Comparison of ENCODE assay signal across 8 mouse cellular contexts in the genomic region with DNA sequence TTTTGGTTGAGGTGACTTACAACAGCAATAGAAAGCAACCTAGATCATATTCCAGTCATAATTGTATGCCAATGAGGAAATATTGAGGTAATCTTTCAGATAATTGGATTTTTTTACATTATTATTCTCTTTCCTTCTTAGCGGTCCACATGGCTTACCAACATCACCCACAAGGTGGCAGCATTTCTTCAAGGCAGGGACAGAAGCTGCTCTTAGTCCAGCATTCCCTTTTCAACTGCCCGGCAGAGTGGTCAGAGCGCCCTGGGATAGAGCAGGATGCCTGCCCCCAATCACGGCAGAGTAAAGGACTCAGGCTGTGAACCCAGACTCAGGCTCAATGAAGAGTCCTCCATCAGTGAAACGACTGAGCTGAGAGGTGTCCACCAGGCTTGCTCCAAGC. TPM values are rescaled to one million over a fixed set of nuclear protein-coding genes. Genes with fewer than 3 reads are reported as not detected.
A peak's percentile ranks its signal among the peaks of the same experiment; 100 is the strongest.
DNase-seq lines count a peak whose midpoint lies in the region; ATAC-seq and TF ChIP-seq lines count a peak whose summit lies in the region.
"Had no signal": no experiment of that assay in that cellular context is flagged by ENCODE, and none has a peak within 500 bp of the region (broad histone marks: within the 10 kb centered on the region; RNA-seq: fewer than 3 reads in every experiment).

No protein-coding gene starts in this region.

- peak; percentile 43; the same call in 1 of the 2 replicates for ATAC-seq in kidney, embryonic 16.5 days (ENCODE audit: low FRiP score, low TSS enrichment)

- H3K27me3 ChIP-seq in kidney, embryonic 16.5 days (ENCODE audit: insufficient read depth, low read length), result peaks cover 20% of the 10 kb centered on the region

- 3% methylated on average over 5 of the region's 5 CpGs for whole genome bisulfite sequencing in kidney, embryonic 16.5 days

- H3K9me3 ChIP-seq in kidney, embryonic 16.5 days (ENCODE audit: low read length), result no peaks in the 10 kb centered on the region
- H3K9me3 ChIP-seq: heart, embryonic 15.5 days had no signal

- H3K4me1 ChIP-seq in embryonic fibroblast, embryonic 13.5 days (ENCODE audit: control insufficient read depth, insufficient read depth, low read length), result no peaks in the 10 kb centered on the region
- peaks cover 16% of the 10 kb centered on the region for H3K4me1 ChIP-seq in kidney, embryonic 16.5 days (ENCODE audit: insufficient read depth, low read length)

- no peak for TF ChIP-seq POLR2A in embryonic fibroblast, embryonic 13.5 days (IDR thresholded peaks at IDR 0.05; ENCODE audit: low read depth, low read length)

- DNase-seq in urinary bladder, postnatal 25 days (ENCODE audit: low spot score), result peak; percentile 71
- DNase-seq in urinary bladder, postnatal 10 days (ENCODE audit: low spot score), result no peak
- DNase-seq in c-Kit-positive CD71-negative TER-119-negative erythroid progenitor cells, embryonic 14.5 days (ENCODE audit: low read depth), result peak; percentile 29
- peak; percentile 18 to 45 for DNase-seq in lung, adult 18-20 months
- DNase-seq in retina, postnatal 1 day, result peak; percentile 87

- no peak overlapping the region for H3K27ac ChIP-seq in embryonic fibroblast, embryonic 13.5 days (ENCODE audit: insufficient read depth, low read length)
- H3K27ac ChIP-seq in kidney, embryonic 16.5 days (ENCODE audit: low read length), result no peak overlapping the region
- H3K27ac ChIP-seq: heart, embryonic 15.5 days had no signal

- no peaks in the 10 kb centered on the region for H3K36me3 ChIP-seq in kidney, embryonic 16.5 days (ENCODE audit: insufficient read depth, low read length)
- H3K36me3 ChIP-seq: heart, embryonic 15.5 days had no signal

- peak; percentile 79; the same call in 1 of the 2 replicates for TF ChIP-seq CTCF in embryonic fibroblast, embryonic 13.5 days (IDR thresholded peaks at IDR 0.05; ENCODE audit: borderline replicate concordance, insufficient read depth, low read length)

- no peak overlapping the region for H3K4me3 ChIP-seq in embryonic fibroblast, embryonic 13.5 days (ENCODE audit: insufficient read depth, low read length)
- no peak overlapping the region for H3K4me3 ChIP-seq in kidney, embryonic 16.5 days (ENCODE audit: low read length)
- H3K4me3 ChIP-seq: heart, embryonic 15.5 days had no signal

- H3K9ac ChIP-seq in kidney, embryonic 16.5 days (replicated peaks; ENCODE audit: low read length), result no peak overlapping the region
- H3K9ac ChIP-seq: heart, embryonic 15.5 days had no signal

- no peak overlapping the region for H3K4me2 ChIP-seq in kidney, embryonic 16.5 days (replicated peaks; ENCODE audit: low read depth, low read length)
- H3K4me2 ChIP-seq: heart, embryonic 15.5 days had no signal

RNA-seq across cellular contexts. Expression of gene Cpz, which starts 1.8 kb away (rescaled TPM):
- polyA plus RNA-seq in embryonic fibroblast, embryonic 13.5 days (2011; ENCODE audit: insufficient read length, low read depth, missing spikeins), result 3.4 and 7.8 TPM in 2 replicates
- 6.9 and 7.7 TPM in 2 replicates for polyA plus RNA-seq in kidney, embryonic 16.5 days (2015; fragmentation: Nextera tagmentation; extraction: Ambion mirVana)

RNA-seq across cellular contexts. Expression of gene Trmt44, which starts 51.1 kb away (rescaled TPM):
- polyA plus RNA-seq in embryonic fibroblast, embryonic 13.5 days (2011; ENCODE audit: insufficient read length, low read depth, missing spikeins), result 5.5 and 5.6 TPM in 2 replicates
- 9.4 and 9.5 TPM in 2 replicates for polyA plus RNA-seq in kidney, embryonic 16.5 days (2015; fragmentation: Nextera tagmentation; extraction: Ambion mirVana)

RNA-seq across cellular contexts. Expression of gene Acox3, which starts 59.1 kb away (rescaled TPM):
- polyA plus RNA-seq in embryonic fibroblast, embryonic 13.5 days (2011; ENCODE audit: insufficient read length, low read depth, missing spikeins), result 22.4 and 24.9 TPM in 2 replicates
- polyA plus RNA-seq in kidney, embryonic 16.5 days (2015; fragmentation: Nextera tagmentation; extraction: Ambion mirVana), result 14.4 and 16.6 TPM in 2 replicates
